Mouse (Mus musculus): ENCODE results near the gene Gm3005. TPM values are rescaled to one million over a fixed set of nuclear protein-coding genes. Genes with fewer than 3 reads are reported as not detected.

Gene Gm3005
- total RNA-seq (2023), result not detected

GRCm38 (mm10) chr14:3427803-3428202 is at the start of gene Gm3005:
Gene Gm3005 (plus strand): TSS chr14:3428103.

GRCm38 (mm10) chr14:3394793-3395192 is 33.1 kb upstream of the Gm3005 start, which contains the start of gene Gm10413:
Gene Gm10413 (plus strand): TSS chr14:3395093.

DNA sequence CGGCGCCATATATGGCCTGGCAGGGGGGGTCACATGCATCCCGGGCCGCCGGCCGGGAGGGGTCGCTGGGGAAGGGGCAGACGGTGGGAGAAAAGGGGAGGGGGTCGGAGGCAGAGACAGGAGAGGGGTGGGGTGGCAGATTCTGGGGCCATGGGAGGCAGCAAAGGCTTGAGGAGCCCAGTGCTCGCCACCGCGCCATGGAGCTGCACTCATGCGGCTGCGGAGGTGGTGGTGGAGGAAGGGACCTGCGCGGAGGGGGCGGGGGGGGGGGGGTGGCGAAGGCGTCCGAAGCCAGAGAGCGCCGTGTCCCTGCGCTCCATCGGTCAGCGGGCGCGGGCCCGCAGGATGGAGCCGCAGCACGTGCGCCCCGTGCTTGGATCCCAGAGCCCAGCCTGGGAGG is 15.6 kb upstream of the Gm3005 start, which contains the start of gene Gm10409:
TSS of gene Gm10409 (plus strand) at position 301 of the 400 bp plus-strand sequence.

GRCm38 (mm10) chr14:3449079-3449478 is 21.2 kb downstream of the Gm3005 start, which contains the start of gene Gm10408:
Gene Gm10408 (plus strand): TSS chr14:3449379.

DNA sequence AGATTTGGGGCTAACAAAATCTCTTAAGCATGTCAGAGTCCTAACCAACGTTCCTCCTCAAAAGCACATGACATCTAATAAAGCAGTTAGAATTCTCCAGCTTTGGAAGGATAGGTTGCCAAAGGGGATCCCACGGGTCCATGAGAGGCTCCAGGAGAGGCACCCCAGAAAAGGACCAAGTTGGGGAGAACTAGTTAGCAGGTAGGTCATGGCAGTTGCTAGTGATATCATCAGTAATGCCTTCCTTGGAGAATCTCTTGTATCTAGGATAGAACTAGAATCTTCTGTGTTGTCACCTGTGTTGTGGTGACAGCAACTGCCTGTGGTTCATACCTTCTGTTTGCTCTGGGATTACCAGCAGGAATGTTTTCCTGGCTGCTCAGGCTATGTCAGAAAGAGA is 206.3 kb downstream of the Gm3005 start, which contains the start of gene Gm3012:
TSS of gene Gm3012 (plus strand) at position 301 of the 400 bp plus-strand sequence.

Other genes starting within 250 kb of the Gm3005 start
- not detected for gene Gm5795, start 239.8 kb upstream of the Gm3005 start, total RNA-seq (2023)
- not detected for gene D830030K20Rik, start 219.6 kb upstream of the Gm3005 start, total RNA-seq (2023)
- gene Gm2956, start 95.5 kb upstream of the Gm3005 start, total RNA-seq (2023), result not detected
- not detected for gene Gm10413, start 33.0 kb upstream of the Gm3005 start, total RNA-seq (2023)
- gene Gm10409, start 15.5 kb upstream of the Gm3005 start, total RNA-seq (2023), result not detected
- gene Gm10408, start 21.3 kb downstream of the Gm3005 start, total RNA-seq (2023), result not detected
- gene Gm3012, start 206.4 kb downstream of the Gm3005 start, total RNA-seq (2023), result not detected
- not detected for gene Gm3020, start 223.9 kb downstream of the Gm3005 start, total RNA-seq (2023)